Mouse (Mus musculus) layer of hippocampus, postnatal 14 days (tissue): ENCODE results near the gene Ikbke. TPM values are rescaled to one million over a fixed set of nuclear protein-coding genes. Genes with fewer than 3 reads are reported as not detected.

Experiments
- total RNA-seq, 2 experiments: library from RNA; stranded (reverse); gene quantifications; 2 replicates each; pipeline ENCODE4 v1.2.3; 2021

Ikbke gene
- total RNA-seq, 2 experiments from 2014 or later = 3.0 to 3.9 TPM

Other genes starting within 250 kb of the Ikbke start
- gene Mapkapk2, start 181.8 kb downstream of the Ikbke start, total RNA-seq = 10 to 100 TPM; 26.1 to 30.4 TPM
- gene Dyrk3, start 141.3 kb downstream of the Ikbke start, total RNA-seq = 10 to 100 TPM; 13.3 to 14.2 TPM
- gene Eif2d, start 126.4 kb downstream of the Ikbke start, total RNA-seq = 10 to 100 TPM; 38.8 to 39.2 TPM
- 10 to 100 TPM; 20.4 to 22.8 TPM for gene Rassf5, start 34.3 kb downstream of the Ikbke start, total RNA-seq
- 100 to 1,000 TPM; 116 to 117 TPM for gene Srgap2, start 247.7 kb upstream of the Ikbke start, total RNA-seq
- gene Fam72a, start 248.3 kb upstream of the Ikbke start, total RNA-seq = 1 to 10 TPM in 1 of 2 experiments, under 1 TPM in 1; 0.95 to 1.8 TPM